Mouse (Mus musculus): Measurements from ENCODE around the gene Cd22.

Cd22 gene

DNA sequence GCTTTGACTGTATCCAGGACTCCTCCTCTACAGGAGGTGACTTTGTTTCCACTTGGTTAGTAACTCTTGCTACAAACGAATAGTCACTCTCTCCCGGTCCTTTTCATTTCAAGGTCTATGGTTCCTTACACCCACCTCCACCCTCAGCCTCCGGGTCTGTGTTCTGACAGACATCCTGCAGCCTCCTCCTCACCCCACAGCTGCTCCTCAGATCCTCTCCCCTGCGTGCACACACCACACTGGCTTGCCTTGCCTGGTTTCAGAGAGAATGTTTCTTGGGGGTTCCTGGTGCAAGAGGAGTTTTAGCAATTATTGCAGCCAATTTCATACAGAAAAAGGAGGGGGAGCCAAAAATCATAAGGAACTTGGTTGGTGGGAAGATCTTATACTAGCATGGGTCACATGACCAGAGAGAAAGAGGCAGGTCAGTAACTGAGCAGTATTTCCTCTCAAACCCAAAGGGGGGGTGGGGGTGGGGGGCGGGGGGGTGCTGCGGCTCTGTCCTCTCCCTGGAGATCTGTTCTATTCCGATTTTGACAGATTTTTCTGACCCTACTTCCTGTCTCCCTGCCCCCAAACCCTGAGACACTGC lies 59.2 kb downstream of the Cd22 start:
- no peak for DNase-seq (ENCODE audit: low spot score)

DNA sequence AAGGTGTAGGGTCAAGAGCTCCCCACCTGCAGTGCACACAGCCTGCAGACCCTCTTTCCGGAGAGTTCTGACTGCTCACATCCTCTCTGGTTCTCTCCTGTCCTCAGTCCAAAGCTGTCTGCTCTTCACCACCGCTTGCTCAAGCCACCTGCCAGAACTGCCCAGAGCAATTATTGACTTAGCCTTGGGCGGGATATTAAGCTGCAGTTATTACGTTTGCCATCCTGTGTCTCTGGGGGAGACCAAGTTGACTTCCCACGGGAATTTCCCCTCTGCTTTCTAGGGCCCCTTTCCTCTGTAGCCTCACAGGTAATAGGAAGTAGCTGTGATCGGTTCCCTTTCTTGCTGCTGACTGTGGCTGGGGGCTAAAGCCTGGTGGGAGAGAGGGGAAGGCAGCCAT lies 60.0 kb downstream of the Cd22 start:
- DNase-seq (ENCODE audit: low spot score), result no peak

Measured in yolk sac, embryonic 10.5 days (tissue).